Mouse (Mus musculus) fibroblast of lung, adult 2 months (primary cell): ENCODE measurements at regions not wholly inside any gene's neighbourhood (a gene's known extent, or its start where the extent isn't known, plus 50 kb on each side); places are given as distances from the start of the nearest gene placed in this dataset.

ENCODE experiments used
- DNase-seq: peaks from one replicate; pipeline ENCODE4 v3.0.0-alpha.2; 2011; ENCODE audit warnings: low read depth

- peak; percentile 20 for DNase-seq
These were observed 480.0 kb downstream of the Nuf2 start for GRCm38 (mm10) chr1:169051085-169051862.

GRCm38 (mm10) chr1:169049846-169050245 lies 481.4 kb downstream of the Nuf2 start:
- DNase-seq, result no peak

- DNase-seq, result peak; percentile 29
These were observed 484.3 kb downstream of the Nuf2 start for GRCm38 (mm10) chr1:169046791-169047525.

- DNase-seq, result no peak
These were observed 497.7 kb downstream of the Nuf2 start for GRCm38 (mm10) chr1:169033517-169033916.

GRCm38 (mm10) chr1:169031849-169032542 lies 499.3 kb downstream of the Nuf2 start:
- no peak for DNase-seq

GRCm38 (mm10) chr1:169027706-169028105 lies 503.6 kb downstream of the Nuf2 start:
- DNase-seq, result no peak

GRCm38 (mm10) chr1:169027241-169027640 lies 504.0 kb downstream of the Nuf2 start:
- DNase-seq, result no peak

GRCm38 (mm10) chr1:169024531-169024930 lies 506.7 kb downstream of the Nuf2 start:
- no peak for DNase-seq

- DNase-seq, result no peak
These were observed 539.6 kb downstream of the Nuf2 start for GRCm38 (mm10) chr1:168991506-168992244.

GRCm38 (mm10) chr1:168975037-168975698 lies 543.1 kb upstream of the Pbx1 start:
- DNase-seq, result peak; percentile 48

GRCm38 (mm10) chr1:168969402-168969801 lies 537.3 kb upstream of the Pbx1 start:
- no peak for DNase-seq

GRCm38 (mm10) chr1:168967334-168967733 lies 535.3 kb upstream of the Pbx1 start:
- no peak for DNase-seq

GRCm38 (mm10) chr1:168964467-168964904 lies 532.4 kb upstream of the Pbx1 start:
- no peak for DNase-seq

GRCm38 (mm10) chr1:168950947-168951346 lies 518.9 kb upstream of the Pbx1 start:
- peak; percentile 51 for DNase-seq

GRCm38 (mm10) chr1:168924100-168924815 lies 492.2 kb upstream of the Pbx1 start:
- no peak for DNase-seq

- DNase-seq, result no peak
These were observed 486.4 kb upstream of the Pbx1 start for GRCm38 (mm10) chr1:168918331-168919076.

GRCm38 (mm10) chr1:168908684-168909175 lies 476.7 kb upstream of the Pbx1 start:
- no peak for DNase-seq

GRCm38 (mm10) chr1:168908192-168908591 lies 476.1 kb upstream of the Pbx1 start:
- no peak for DNase-seq

- no peak for DNase-seq
These were observed 466.4 kb upstream of the Pbx1 start for GRCm38 (mm10) chr1:168898483-168898882.

GRCm38 (mm10) chr1:168861577-168861976 lies 429.5 kb upstream of the Pbx1 start:
- DNase-seq, result no peak
